Mouse (Mus musculus) midbrain, embryonic 11.5 days (tissue): ENCODE results near the gene Eif4g3. TPM values are rescaled to one million over a fixed set of nuclear protein-coding genes. Genes with fewer than 3 reads are reported as not detected.

Experiments used
- ATAC-seq: fragments of 200-750 bp; cut with Nextera tagmentation; 2 replicates; pipeline ENCODE4 v1.8.0; 2017; ENCODE audit warnings: moderate TSS enrichment, moderate library complexity; ENCODE audit not compliant: low FRiP score
- DNase-seq: peaks from one replicate; pipeline ENCODE4 v3.0.0; 2015; ENCODE audit warnings: low spot score; ENCODE audit errors: missing footprints
- H3K27ac ChIP-seq: fragments of 300-500 bp; sonication (generic); 2 replicates; pipeline ENCODE4 v1.5.1; 2014; ENCODE audit warnings: low read depth, low read length
- H3K27me3 ChIP-seq: fragments of 300-500 bp; sonication (generic); 2 replicates; pipeline ENCODE4 v1.6.1; 2014; ENCODE audit warnings: mild to moderate bottlenecking, low read length, moderate library complexity, mixed read lengths; ENCODE audit not compliant: control insufficient read depth, insufficient read depth
- H3K36me3 ChIP-seq: fragments of 300-500 bp; sonication (generic); 2 replicates; pipeline ENCODE4 v1.6.1; 2014; ENCODE audit warnings: mild to moderate bottlenecking, low read length, moderate library complexity, mixed read lengths; ENCODE audit not compliant: control insufficient read depth, insufficient read depth
- H3K4me1 ChIP-seq: fragments of 300-500 bp; sonication (generic); 2 replicates; pipeline ENCODE4 v1.6.1; 2014; ENCODE audit warnings: low read length; ENCODE audit not compliant: control insufficient read depth, insufficient read depth
- H3K4me2 ChIP-seq: fragments of 300-500 bp; sonication (generic); 2 replicates; pipeline ENCODE4 v1.6.1; 2014; ENCODE audit warnings: mild to moderate bottlenecking, moderate library complexity
- H3K4me3 ChIP-seq: fragments of 300-500 bp; sonication (generic); 2 replicates; pipeline ENCODE4 v1.5.1; 2014; ENCODE audit warnings: low read depth, low read length
- H3K9ac ChIP-seq: fragments of 300-500 bp; sonication (generic); 2 replicates; pipeline ENCODE4 v1.6.1; 2014; ENCODE audit warnings: low read length
- H3K9me3 ChIP-seq: fragments of 300-500 bp; sonication (generic); 2 replicates; pipeline ENCODE4 v1.6.1; 2016; ENCODE audit warnings: low read length; ENCODE audit not compliant: control insufficient read depth
- WGBS: fragments of 180-500 bp; shearing (Covaris S2); extraction: QIAGEN DNeasy Blood & Tissue Kit; methylation state at CpG from one replicate; pipeline ENCODE4 v1.1.7; 2014; 5-methylcytosine and 5-hydroxymethylcytosine counted together
- polyA plus RNA-seq: library from polyadenylated mRNA; unstranded; fragments of >200 nt; fragmentation: Nextera tagmentation; extraction: Ambion mirVana; gene quantifications from 2 replicates; pipeline ENCODE4 v1.2.1, GENCODE M21; 2014

Eif4g3 gene
- polyA plus RNA-seq, 1 experiment from 2014 or later, result 41.9 TPM

- DNase-seq (no peak), ATAC-seq (no peak)
- no peak overlapping the region for H3K4me2 ChIP-seq
- H3K36me3 ChIP-seq, result no peaks in the 10 kb centered on the region
- no peak overlapping the region for H3K27ac ChIP-seq
- no peak overlapping the region for H3K4me3 ChIP-seq
- H3K4me1 ChIP-seq, result no peaks in the 10 kb centered on the region
- H3K27me3 ChIP-seq, result no peaks in the 10 kb centered on the region
- whole genome bisulfite sequencing, result 70% methylated on average over 1 of the region's 1 CpGs
- H3K9me3 ChIP-seq, result no peaks in the 10 kb centered on the region
- no peak overlapping the region for H3K9ac ChIP-seq
Measured at GRCm38 (mm10) chr4:137982869-137983268, 10.0 kb upstream of the Eif4g3 start.

- ATAC-seq (no peak), DNase-seq (no peak)
- no peaks in the 10 kb centered on the region for H3K9me3 ChIP-seq
- 59% methylated on average over 10 of the region's 10 CpGs for WGBS
- no peak overlapping the region for H3K4me2 ChIP-seq
- no peak overlapping the region for H3K9ac ChIP-seq
- H3K36me3 ChIP-seq, result no peaks in the 10 kb centered on the region
- no peaks in the 10 kb centered on the region for H3K27me3 ChIP-seq
- no peak overlapping the region for H3K4me3 ChIP-seq
- no peak overlapping the region for H3K27ac ChIP-seq
- H3K4me1 ChIP-seq, result no peaks in the 10 kb centered on the region
Measured at GRCm38 (mm10) chr4:137984212-137984611, 8.6 kb upstream of the Eif4g3 start.

GRCm38 (mm10) chr4:137984746-137985145 is 8.1 kb upstream of the Eif4g3 start:
- 82% methylated on average over 5 of the region's 5 CpGs for WGBS

GRCm38 (mm10) chr4:137989426-137989825 is 3.4 kb upstream of the Eif4g3 start:
- Histone ChIP-seq H3K9ac (no peak overlapping the region), H3K36me3 (no peaks in the 10 kb centered on the region), H3K4me1 (peaks cover 4% of the 10 kb centered on the region; the same call in 1 of the 2 replicates), H3K4me2 (no peak overlapping the region), H3K9me3 (no peaks in the 10 kb centered on the region), H3K27me3 (no peaks in the 10 kb centered on the region), H3K4me3 (no peak overlapping the region), H3K27ac (no peak overlapping the region)
- no peak for ATAC-seq
- DNase-seq, result no peak
- 84% methylated on average over 5 of the region's 5 CpGs for WGBS

More at GRCm38 (mm10) chr4:137984746-137985145, 8.1 kb upstream of the Eif4g3 start:
- Histone ChIP-seq H3K9me3 (no peaks in the 10 kb centered on the region), H3K4me3 (no peak overlapping the region), H3K27me3 (no peaks in the 10 kb centered on the region), H3K9ac (no peak overlapping the region), H3K4me1 (no peaks in the 10 kb centered on the region), H3K36me3 (no peaks in the 10 kb centered on the region), H3K27ac (no peak overlapping the region), H3K4me2 (no peak overlapping the region)
- ATAC-seq (no peak), DNase-seq (no peak)

GRCm38 (mm10) chr4:137990433-137990832 is 2.4 kb upstream of the Eif4g3 start:
- Histone ChIP-seq H3K4me2 (no peak overlapping the region), H3K27ac (no peak overlapping the region), H3K9ac (no peak overlapping the region), H3K4me1 (peaks cover 13% of the 10 kb centered on the region), H3K27me3 (no peaks in the 10 kb centered on the region), H3K36me3 (no peaks in the 10 kb centered on the region), H3K4me3 (no peak overlapping the region), H3K9me3 (no peaks in the 10 kb centered on the region)
- DNase-seq (no peak), ATAC-seq (no peak)
- WGBS, result 75% methylated on average over 4 of the region's 4 CpGs

GRCm38 (mm10) chr4:137991240-137991639 is 1.6 kb upstream of the Eif4g3 start:
- WGBS, result 81% methylated on average over 7 of the region's 7 CpGs

GRCm38 (mm10) chr4:137993291-137993758 is 503 bp downstream of the Eif4g3 start:
- H3K4me2 ChIP-seq, result peak overlapping the region; percentile 76
- no peaks in the 10 kb centered on the region for H3K27me3 ChIP-seq
- 0% methylated on average over 55 of the region's 59 CpGs for WGBS
- peak; percentile 100 for DNase-seq
- peak overlapping the region; percentile 90 for H3K27ac ChIP-seq
- H3K9me3 ChIP-seq, result no peaks in the 10 kb centered on the region
- H3K36me3 ChIP-seq, result peaks cover 3% of the 10 kb centered on the region
- H3K4me3 ChIP-seq, result peak overlapping the region; percentile 100
- ATAC-seq, result peak; percentile 95
- peak overlapping the region; percentile 100 for H3K9ac ChIP-seq
- H3K4me1 ChIP-seq, result peaks cover 27% of the 10 kb centered on the region

More at GRCm38 (mm10) chr4:137991240-137991639, 1.6 kb upstream of the Eif4g3 start:
- DNase-seq (no peak), ATAC-seq (no peak)
- peaks cover 22% of the 10 kb centered on the region for H3K4me1 ChIP-seq
- H3K4me2 ChIP-seq, result no peak overlapping the region
- H3K4me3 ChIP-seq, result no peak overlapping the region
- no peaks in the 10 kb centered on the region for H3K27me3 ChIP-seq
- H3K9ac ChIP-seq, result no peak overlapping the region
- H3K9me3 ChIP-seq, result no peaks in the 10 kb centered on the region
- H3K27ac ChIP-seq, result no peak overlapping the region
- no peaks in the 10 kb centered on the region for H3K36me3 ChIP-seq

GRCm38 (mm10) chr4:137993821-137994561 is 1.2 kb downstream of the Eif4g3 start:
- Histone ChIP-seq H3K27me3 (no peaks in the 10 kb centered on the region), H3K4me2 (peak overlapping the region; percentile 76), H3K9ac (peak overlapping the region; percentile 100), H3K36me3 (peaks cover 8% of the 10 kb centered on the region), H3K4me1 (peaks cover 27% of the 10 kb centered on the region), H3K27ac (peak overlapping the region; percentile 90), H3K9me3 (no peaks in the 10 kb centered on the region), H3K4me3 (peak overlapping the region; percentile 100)
- ATAC-seq, result no peak
- under 1% methylated on average over 35 of the region's 60 CpGs for WGBS
- peak; percentile 94 for DNase-seq

GRCm38 (mm10) chr4:137994562-137995336 is 1.9 kb downstream of the Eif4g3 start:
- peak; percentile 86 for DNase-seq
- peaks cover 27% of the 10 kb centered on the region for H3K4me1 ChIP-seq
- 48% methylated on average over 12 of the region's 12 CpGs for WGBS
- H3K4me3 ChIP-seq, result peak overlapping the region; percentile 100
- peak overlapping the region; percentile 76 for H3K4me2 ChIP-seq
- H3K27me3 ChIP-seq, result no peaks in the 10 kb centered on the region
- peaks cover 8% of the 10 kb centered on the region for H3K36me3 ChIP-seq
- no peak for ATAC-seq
- H3K9ac ChIP-seq, result peak overlapping the region; percentile 100
- no peaks in the 10 kb centered on the region for H3K9me3 ChIP-seq
- H3K27ac ChIP-seq, result no peak overlapping the region
